Mouse (Mus musculus) ES-E14 (cell line): ENCODE data around the gene Cybc1.

Experiments
- CHD2 ChIP-seq: IDR thresholded peaks from 2 replicates; pipeline ENCODE4 v1.6.1; 2014; ENCODE audit warnings: mild to moderate bottlenecking, low read depth, low read length, inconsistent platforms
- ZNF384 ChIP-seq: IDR thresholded peaks from 2 replicates; pipeline ENCODE4 v1.6.1; 2012; ENCODE audit warnings: low read depth, low read length, inconsistent platforms

DNA sequence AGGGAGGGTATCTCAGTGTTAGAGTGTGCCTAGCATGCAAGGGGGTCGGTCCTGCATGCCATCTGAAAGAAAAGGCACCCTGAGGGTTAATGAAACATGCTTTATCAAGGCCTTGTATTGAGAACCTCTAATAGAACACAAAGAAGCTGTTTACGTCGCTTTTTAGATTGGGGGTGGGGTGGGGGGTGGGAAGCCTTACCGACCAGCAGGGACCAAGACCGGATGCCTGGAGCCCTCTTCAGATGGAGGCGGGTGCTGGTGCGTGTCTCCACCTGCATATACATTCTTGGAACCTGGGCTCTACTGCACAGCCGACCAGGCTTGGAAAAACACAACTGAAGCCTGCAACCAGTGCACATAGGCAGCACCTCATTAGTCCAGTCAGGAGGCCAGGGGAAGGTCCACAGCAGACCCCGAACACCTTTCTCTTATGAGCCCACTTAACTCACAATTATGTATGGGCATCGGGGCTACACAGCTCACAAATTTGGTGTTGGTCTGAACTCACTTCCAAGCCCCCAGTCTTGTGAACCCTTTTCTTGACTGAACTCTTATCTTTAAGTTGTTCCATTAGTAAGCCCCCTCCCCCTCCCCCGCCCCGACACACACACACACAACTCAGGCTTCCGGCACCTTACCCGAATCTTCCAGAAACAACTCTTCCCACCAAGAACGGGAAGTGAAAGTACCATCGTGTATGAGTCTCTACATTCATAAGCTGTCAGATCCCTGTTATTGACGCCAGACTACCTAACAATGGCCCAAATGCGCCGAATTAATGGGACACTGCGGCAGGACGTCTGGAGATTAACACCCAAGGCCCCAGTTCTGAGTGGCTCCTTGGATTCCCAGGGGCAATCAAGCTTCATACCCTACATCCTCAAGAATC lies 749 bp downstream of the Cybc1 start:
- TF ChIP-seq CHD2 = no peak
- no peak for TF ChIP-seq ZNF384
